8 mouse cellular contexts compared by ENCODE assay signal in genomic region chr9:60562443-60563371, GRCm38 (mm10). TPM values are rescaled to one million over a fixed set of nuclear protein-coding genes. Genes with fewer than 3 reads are reported as not detected.
DNase-seq lines count a peak whose midpoint lies in the region; ATAC-seq and TF ChIP-seq lines count a peak whose summit lies in the region.

No protein-coding gene starts in this region.

- H3K36me3 ChIP-seq in heart, postnatal 0 days (replicated peaks; ENCODE audit: control insufficient read depth, insufficient read depth, low read length) = no peaks in the 10 kb centered on the region
- no peaks in the 10 kb centered on the region for H3K36me3 ChIP-seq in kidney, embryonic 15.5 days

- TF ChIP-seq CTCF in heart, postnatal 0 days (IDR thresholded peaks at IDR 0.05; ENCODE audit: low read depth) = no peak; the same call in 1 of the 2 replicates
- TF ChIP-seq CTCF in bone marrow macrophage, adult 2 months (IDR thresholded peaks at IDR 0.05; ENCODE audit: low read depth, low read length) = no peak

- H3K4me3 ChIP-seq in heart, postnatal 0 days (ENCODE audit: low read depth, low read length) = no peak overlapping the region
- peak overlapping the region; percentile 3; the same call in 1 of the 2 replicates for H3K4me3 ChIP-seq in bone marrow macrophage, adult 2 months (ENCODE audit: insufficient read depth, low read length)
- H3K4me3 ChIP-seq in kidney, embryonic 15.5 days (replicated peaks) = peak overlapping the region; percentile 23

- intact Hi-C loops in heart, postnatal 10 days (cut with DNase I) = no loop called here

- H3K4me2 ChIP-seq in heart, postnatal 0 days (ENCODE audit: low read depth, low read length) = peak overlapping the region; percentile 7; the same call in 1 of the 2 replicates
- peak overlapping the region; percentile 64 for H3K4me2 ChIP-seq in kidney, embryonic 15.5 days

- H3K27ac ChIP-seq in heart, postnatal 0 days (ENCODE audit: low read depth) = no peak overlapping the region
- H3K27ac ChIP-seq in bone marrow macrophage, adult 2 months (ENCODE audit: insufficient read depth, low read depth, low read length) = no peak overlapping the region
- H3K27ac ChIP-seq in kidney, embryonic 15.5 days = peak overlapping the region; percentile 86

- no peak for DNase-seq in heart, postnatal 0 days (ENCODE audit: low spot score)
- no peak for DNase-seq in heart, adult 18-20 months
- DNase-seq in naive thymus-derived CD4-positive, alpha-beta T cell, adult 2 months (ENCODE audit: low read depth) = peak; percentile 5
- no peak for DNase-seq in cerebellum, postnatal 36 days
- DNase-seq in right cerebral cortex, postnatal 14 days = no peak
- no peak for DNase-seq in heart, postnatal 10 days

- no peaks in the 10 kb centered on the region for H3K27me3 ChIP-seq in heart, postnatal 0 days (ENCODE audit: control insufficient read depth, insufficient read depth, low read length)
- no peaks in the 10 kb centered on the region for H3K27me3 ChIP-seq in kidney, embryonic 15.5 days

- no peak for TF ChIP-seq EP300 in heart, postnatal 0 days (IDR thresholded peaks at IDR 0.05; ENCODE audit: low read depth)

- 60% methylated on average over 20 of the region's 20 CpGs for WGBS in heart, postnatal 0 days
- 5% methylated on average over 20 of the region's 20 CpGs for WGBS in kidney, embryonic 15.5 days

- no peaks in the 10 kb centered on the region for H3K4me1 ChIP-seq in heart, postnatal 0 days (ENCODE audit: control insufficient read depth, insufficient read depth)
- H3K4me1 ChIP-seq in bone marrow macrophage, adult 2 months (ENCODE audit: control insufficient read depth, insufficient read depth, low read length) = no peaks in the 10 kb centered on the region
- H3K4me1 ChIP-seq in kidney, embryonic 15.5 days = peaks cover 41% of the 10 kb centered on the region

- no peaks in the 10 kb centered on the region for H3K9me3 ChIP-seq in heart, postnatal 0 days (replicated peaks; ENCODE audit: control insufficient read depth, low read length)
- H3K9me3 ChIP-seq in kidney, embryonic 15.5 days (replicated peaks) = no peaks in the 10 kb centered on the region

- no peak for TF ChIP-seq POLR2A in bone marrow macrophage, adult 2 months (IDR thresholded peaks at IDR 0.05; ENCODE audit: borderline replicate concordance, low read depth, low read length)

- no peak for ATAC-seq in heart, postnatal 0 days (ENCODE audit: insufficient read depth, low read depth)
- ATAC-seq in kidney, embryonic 15.5 days (replicated peaks; ENCODE audit: low FRiP score) = peak; percentile 90

- H3K9ac ChIP-seq in heart, postnatal 0 days (replicated peaks; ENCODE audit: low read depth, low read length) = no peak overlapping the region
- H3K9ac ChIP-seq in kidney, embryonic 15.5 days = no peak overlapping the region

RNA-seq across cellular contexts. Expression of gene Thsd4, which starts 40.9 kb away (rescaled TPM):
- total RNA-seq in heart, postnatal 0 days (2014; rRNA removed; ENCODE audit: low replicate concordance) = 37.5 and 45.0 TPM in 2 replicates
- polyA plus RNA-seq in heart, postnatal 0 days (2015; fragmentation: Nextera tagmentation; extraction: Ambion mirVana) = 4.8 and 4.9 TPM in 2 replicates
- 1 to 10 TPM; 4.4 to 4.7 TPM for total RNA-seq in heart, adult 18-20 months (2021)
- 0.09 and 0.12 TPM in 2 replicates for polyA plus RNA-seq in bone marrow macrophage, adult 2 months (2012; ENCODE audit: insufficient read depth, insufficient read length, missing spikeins)
- polyA plus RNA-seq in kidney, embryonic 15.5 days (2015; fragmentation: Nextera tagmentation; extraction: Ambion mirVana) = 29.7 and 31.0 TPM in 2 replicates
- 10 to 100 TPM; 17.0 to 17.5 TPM for total RNA-seq in heart, postnatal 10 days (2021)
